Mouse (Mus musculus) heart, adult 2 months (tissue): ENCODE measurements around the gene Catsperd. TPM values are rescaled to one million over a fixed set of nuclear protein-coding genes. Genes with fewer than 3 reads are reported as not detected.

Experiments
- DNase-seq, 2 experiments: peaks; one replicate each; pipeline ENCODE4 v3.0.0; 2021
- H3K27ac ChIP-seq: fragments of 200-600 bp; 2 replicates; pipeline ENCODE4 v1.8.1; 2022
- H3K27me3 ChIP-seq: fragments of 200-500 bp; 2 replicates; pipeline ENCODE4 v1.6.1; 2012; ENCODE audit warnings: mild to moderate bottlenecking, low read length, inconsistent platforms, mixed read lengths; ENCODE audit not compliant: control insufficient read depth, insufficient read depth
- H3K36me3 ChIP-seq: fragments of 200-500 bp; 2 replicates; pipeline ENCODE4 v1.6.1; 2012; ENCODE audit warnings: low read length, inconsistent platforms; ENCODE audit not compliant: control insufficient read depth, insufficient read depth
- H3K4me1 ChIP-seq: fragments of 200-500 bp; 2 replicates; pipeline ENCODE4 v1.6.1; 2011; ENCODE audit warnings: low read length; ENCODE audit not compliant: control insufficient read depth, insufficient read depth
- H3K4me3 ChIP-seq: fragments of 200-600 bp; 2 replicates; pipeline ENCODE4 v1.8.1; 2022
- H3K79me2 ChIP-seq: fragments of 200-500 bp; replicated peaks from 2 replicates; pipeline ENCODE4 v1.6.1; 2012; ENCODE audit warnings: mild to moderate bottlenecking, inconsistent platforms, low read length, moderate library complexity, mixed read lengths; ENCODE audit not compliant: control insufficient read depth, insufficient read depth
- H3K9ac ChIP-seq: fragments of 200-500 bp; 2 replicates; pipeline ENCODE4 v1.6.1; 2012; ENCODE audit warnings: low read depth, mild to moderate bottlenecking, control low read depth, inconsistent platforms, low read length, mixed read lengths
- CTCF ChIP-seq: fragments of 200-600 bp; IDR thresholded peaks from 2 replicates; pipeline ENCODE4 v1.8.1; 2022; ENCODE audit warnings: antibody characterized with exemption, mild to moderate bottlenecking, moderate library complexity
- EP300 ChIP-seq: fragments of 200-500 bp; IDR thresholded peaks from 2 replicates; pipeline ENCODE4 v1.6.1; 2011; ENCODE audit warnings: low read depth, low read length, control low read depth; ENCODE audit not compliant: insufficient read depth
- POLR2A ChIP-seq: fragments of 200-500 bp; IDR thresholded peaks from 2 replicates; pipeline ENCODE4 v1.6.1; 2011; ENCODE audit warnings: mild to moderate bottlenecking, low read depth, low read length, control low read depth; ENCODE audit not compliant: insufficient read depth
- WGBS: fragments of 180-500 bp; shearing (Covaris S2); methylation state at CpG from one replicate; pipeline ENCODE4 v1.1.7; 2018; 5-methylcytosine and 5-hydroxymethylcytosine counted together
- intact Hi-C: fragments of 180-260 bp; cut with DNase I; formaldehyde crosslinking; loops from one replicate; pipeline ENCODE4 v1.15.1; 2025
- polyA plus RNA-seq: library from polyadenylated mRNA; depleted of rRNA; stranded (reverse); fragments of >200 nt; gene quantifications from 2 replicates; pipeline ENCODE4 v1.2.3, GENCODE M21; 2012
- total RNA-seq, 2 experiments: library from RNA; stranded (reverse); gene quantifications; 2 replicates each; pipeline ENCODE4 v1.2.3; 2021

Gene Catsperd
- total and polyA plus RNA-seq, 3 experiments, result 0.23 TPM; not detected in 2

DNA sequence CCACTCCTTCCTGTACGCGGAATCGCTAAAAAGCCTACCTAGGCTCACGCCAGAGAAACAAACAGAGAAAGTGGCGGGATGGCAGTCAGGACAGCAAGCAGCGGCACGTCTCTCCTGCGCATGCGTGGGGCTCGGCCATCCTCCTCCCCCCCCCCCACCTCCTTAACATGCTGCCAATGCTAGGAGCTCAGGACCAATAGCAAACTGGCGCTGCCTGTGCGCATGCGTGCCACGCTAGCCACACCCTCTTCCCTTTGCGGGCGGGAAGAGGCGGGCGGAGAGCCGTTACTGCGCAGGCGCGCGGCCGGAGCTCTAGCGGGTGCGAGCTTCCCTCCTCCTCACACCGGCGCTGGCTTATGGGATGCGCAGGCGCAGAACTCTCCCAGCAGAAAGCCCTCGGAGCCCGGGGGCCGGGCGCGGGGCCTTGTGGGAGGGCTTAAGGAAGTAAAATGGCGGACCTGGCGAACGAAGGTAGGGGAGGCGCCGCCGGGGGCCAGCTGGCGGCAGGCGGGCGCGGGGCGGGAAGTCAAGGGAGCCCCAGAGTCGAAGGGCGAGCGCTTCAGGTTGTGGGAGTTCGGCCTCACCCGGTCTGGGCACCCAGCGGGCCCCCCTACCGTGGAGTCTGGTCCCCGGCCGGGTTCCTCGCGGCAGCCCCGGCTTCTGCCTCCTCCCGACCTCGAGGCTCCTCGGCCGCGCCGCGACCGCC, 45.2 kb downstream of the Catsperd start, which contains the start of gene Ranbp3:
Gene Ranbp3 (plus strand): TSS at position 354 of the 706 bp plus-strand sequence.
- H3K27me3 ChIP-seq, result no peaks in the 10 kb centered on the region
- H3K79me2 ChIP-seq, result peaks cover 14% of the 10 kb centered on the region
- no peak for TF ChIP-seq CTCF
- peak; percentile 95 for TF ChIP-seq POLR2A
- 0 out of 2 replicates have a peak, but pooled peaks have one; percentile 43 for TF ChIP-seq EP300
- H3K4me1 ChIP-seq, result peaks cover 8% of the 10 kb centered on the region
- DNase-seq, result peak; percentile 99 to 100
- H3K27ac ChIP-seq, result peak within 1 kb of the TSS; percentile 94
- WGBS, result 1% methylated on average over 52 of the region's 66 CpGs
- peak within 1 kb of the TSS; percentile 88 for H3K4me3 ChIP-seq
- 0 out of 2 replicates have a peak, but pooled peaks cover 2% of the 10 kb centered on the region for H3K36me3 ChIP-seq
- peak within 1 kb of the TSS; percentile 98 for H3K9ac ChIP-seq
- intact Hi-C loops, result loop anchor here (2.0 to 5.0 kb wide), 3 partner anchors 44 to 89 kb away; partner anchors contain the start of genes Dus3l, Lonp1 and Ndufa11

DNA sequence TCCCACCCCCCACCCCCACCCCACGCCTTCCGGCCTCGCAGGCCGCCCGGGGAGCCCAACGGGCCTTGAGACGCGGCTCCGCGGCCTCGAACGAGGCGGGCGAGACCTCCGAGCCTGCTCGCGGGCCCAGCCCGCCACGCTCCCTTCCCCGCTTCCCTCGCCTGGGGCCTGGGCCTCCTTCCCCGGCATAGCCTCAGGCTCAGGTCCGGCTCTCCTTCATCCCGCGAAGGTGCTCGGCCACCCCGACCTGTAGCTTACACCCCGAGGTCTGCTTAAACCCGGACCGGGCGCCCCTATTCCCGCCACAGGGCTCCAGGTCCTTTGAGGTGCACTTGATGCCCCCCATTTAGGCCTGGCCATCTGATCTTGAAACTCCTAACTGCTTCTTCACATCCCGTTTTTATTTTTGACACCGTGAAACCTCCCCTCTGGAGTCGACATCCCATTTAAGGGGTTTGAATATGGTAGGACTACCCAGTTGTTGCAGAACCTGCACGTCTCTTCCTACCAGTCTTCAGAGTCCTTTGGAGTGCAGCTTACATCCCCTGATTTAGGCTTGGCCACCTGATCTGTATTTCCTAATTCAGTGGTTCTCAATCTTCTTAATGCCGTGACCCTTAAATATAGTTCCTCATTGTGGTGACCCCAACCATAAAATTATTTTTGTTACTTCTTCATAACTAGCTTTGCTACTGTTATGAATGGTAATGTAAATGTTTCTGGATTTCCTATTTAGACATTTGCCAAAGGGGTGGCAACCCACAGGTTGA, 45.9 kb downstream of the Catsperd start:
- DNase-seq, result no peak
- intact Hi-C loops, result loop anchor here (2.0 to 5.0 kb wide), 3 partner anchors 43 to 88 kb away; partner anchors contain the start of genes Dus3l, Lonp1 and Ndufa11
- H3K4me1 ChIP-seq, result peaks cover 8% of the 10 kb centered on the region
- peaks cover 15% of the 10 kb centered on the region for H3K79me2 ChIP-seq
- 0 out of 2 replicates have a peak, but pooled peaks cover 2% of the 10 kb centered on the region for H3K36me3 ChIP-seq
- TF ChIP-seq EP300 (no peak), CTCF (no peak), POLR2A (no peak)
- H3K9ac ChIP-seq, result peak overlapping the region; percentile 98
- 1% methylated on average over 35 of the region's 37 CpGs for WGBS
- peak overlapping the region; percentile 88 for H3K4me3 ChIP-seq
- H3K27me3 ChIP-seq, result no peaks in the 10 kb centered on the region
- H3K27ac ChIP-seq, result peak overlapping the region; percentile 94

DNA sequence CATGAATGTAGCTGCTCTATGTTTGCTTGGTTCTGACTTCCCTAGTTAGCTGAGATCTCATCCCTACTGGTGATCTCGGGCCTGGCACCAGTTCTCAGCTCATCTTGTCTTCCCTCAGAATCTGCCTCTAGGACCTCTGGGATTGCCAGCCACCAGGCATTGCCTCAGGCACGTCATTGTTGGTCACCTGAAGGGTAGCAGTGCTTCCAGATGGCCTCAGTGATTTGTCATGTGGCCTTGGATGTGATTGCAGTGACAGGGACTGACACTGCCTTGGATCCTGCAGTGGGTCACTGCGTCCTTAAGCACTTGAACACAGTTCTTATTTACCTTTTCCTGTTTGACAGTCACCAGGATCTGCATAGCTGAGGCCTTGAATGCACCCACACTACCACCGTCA, 53.8 kb downstream of the Catsperd start:
- Histone ChIP-seq H3K4me3 (no peak overlapping the region), H3K79me2 (peaks cover 13% of the 10 kb centered on the region), H3K4me1 (peaks cover 9% of the 10 kb centered on the region), H3K36me3 (no peaks in the 10 kb centered on the region), H3K27me3 (no peaks in the 10 kb centered on the region), H3K9ac (no peak overlapping the region), H3K27ac (no peak overlapping the region)
- TF ChIP-seq CTCF (no peak), POLR2A (no peak), EP300 (no peak)
- 59% methylated on average over 4 of the region's 4 CpGs for WGBS
- DNase-seq, result no peak
- intact Hi-C loops, result no loop called here

DNA sequence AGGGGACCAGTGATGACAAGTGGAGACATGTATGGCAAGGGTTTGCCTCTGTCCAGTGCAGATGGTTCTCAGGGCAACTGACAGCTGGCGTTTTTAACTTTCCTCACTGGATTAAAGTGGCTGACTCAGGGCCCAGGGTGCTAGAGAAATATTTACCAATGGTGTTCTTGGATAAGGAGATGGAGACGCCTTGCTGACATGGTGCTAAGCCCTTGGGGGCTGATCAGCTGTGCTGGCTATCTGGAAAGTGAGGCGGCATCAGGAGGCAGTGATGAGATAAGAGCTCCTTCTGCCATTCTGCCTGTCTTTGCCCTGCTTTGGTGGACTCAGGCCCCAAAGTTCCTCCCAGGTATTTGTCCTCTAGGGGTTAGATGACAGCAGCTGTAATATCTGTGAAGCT, 54.9 kb downstream of the Catsperd start:
- peaks cover 9% of the 10 kb centered on the region for H3K4me1 ChIP-seq
- no peaks in the 10 kb centered on the region for H3K36me3 ChIP-seq
- H3K27ac ChIP-seq, result no peak overlapping the region

DNA sequence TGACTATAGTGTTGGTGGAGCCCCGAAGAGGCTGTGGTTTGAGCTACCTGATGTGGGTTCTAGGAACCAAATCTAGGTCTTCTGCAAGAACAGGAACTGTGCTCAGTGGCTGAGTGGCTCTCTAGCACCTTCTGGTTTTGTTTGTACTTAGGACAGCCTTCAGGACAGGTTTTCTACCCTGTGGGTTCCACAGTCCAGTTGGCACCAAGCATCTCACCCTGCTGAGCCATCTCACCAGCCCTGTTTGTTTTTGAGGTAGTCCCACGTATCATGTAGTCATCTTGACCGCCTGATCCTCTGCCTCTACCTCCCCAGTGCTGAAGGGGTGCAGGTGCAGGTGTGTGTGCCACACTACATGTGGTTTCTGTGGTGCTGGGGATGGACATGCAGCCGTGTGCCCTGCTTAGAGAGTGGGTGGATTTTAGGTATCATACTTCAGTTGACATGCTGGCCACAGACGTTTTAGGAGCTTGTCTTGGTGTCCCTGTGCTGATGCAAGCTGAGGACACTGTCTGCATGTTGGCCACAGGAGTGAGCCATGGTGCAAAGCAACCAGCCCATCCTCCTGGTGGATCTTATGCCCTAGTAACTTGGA, 55.7 kb downstream of the Catsperd start:
- intact Hi-C loops, result no loop called here
- 77% methylated on average over 5 of the region's 5 CpGs for WGBS
- Histone ChIP-seq H3K4me3 (no peak overlapping the region), H3K36me3 (no peaks in the 10 kb centered on the region), H3K4me1 (peaks cover 9% of the 10 kb centered on the region), H3K9ac (no peak overlapping the region), H3K27me3 (no peaks in the 10 kb centered on the region), H3K79me2 (peaks cover 13% of the 10 kb centered on the region), H3K27ac (no peak overlapping the region)
- TF ChIP-seq CTCF, result no peak
- TF ChIP-seq POLR2A, result no peak
- no peak for TF ChIP-seq EP300
- DNase-seq, result no peak

More for the DNA sequence above, 54.9 kb downstream of the Catsperd start:
- no peak overlapping the region for H3K4me3 ChIP-seq
- H3K27me3 ChIP-seq, result no peaks in the 10 kb centered on the region
- no peak for DNase-seq
- intact Hi-C loops, result no loop called here
- peaks cover 12% of the 10 kb centered on the region for H3K79me2 ChIP-seq
- H3K9ac ChIP-seq, result no peak overlapping the region
- TF ChIP-seq POLR2A (no peak), EP300 (no peak), CTCF (no peak)
- WGBS, result 48% methylated on average over 3 of the region's 3 CpGs
